Mouse (Mus musculus) forebrain, embryonic 11.5 days (tissue): Measurements from ENCODE around the gene Elavl1. TPM values are rescaled to one million over a fixed set of nuclear protein-coding genes. Genes with fewer than 3 reads are reported as not detected.
A peak's percentile ranks its signal among the peaks of the same experiment; 100 is the strongest.
"Not testable (repeated sequence)": the region's sequence is repeated elsewhere in the genome, so short reads cannot be mapped to it uniquely, and the experiment has no call there.

Experiments
- ATAC-seq: fragments of 200-750 bp; cut with Nextera tagmentation; replicated peaks from 2 replicates; pipeline ENCODE4 v1.8.0; 2017; ENCODE audit warnings: moderate TSS enrichment; ENCODE audit not compliant: low FRiP score
- DNase-seq: peaks from one replicate; pipeline ENCODE4 v3.0.0-alpha.2; 2017; ENCODE audit warnings: low spot score
- H3K27ac ChIP-seq: fragments of 300-500 bp; sonication (generic); 2 replicates; pipeline ENCODE4 v1.5.1; 2014; ENCODE audit warnings: low read depth, low read length
- H3K27me3 ChIP-seq: fragments of 300-500 bp; sonication (generic); 2 replicates; pipeline ENCODE4 v1.6.1; 2014; ENCODE audit warnings: mild to moderate bottlenecking, low read length, mixed read lengths; ENCODE audit not compliant: control insufficient read depth, insufficient read depth
- H3K36me3 ChIP-seq: fragments of 300-500 bp; sonication (generic); 2 replicates; pipeline ENCODE4 v1.6.1; 2014; ENCODE audit warnings: mild to moderate bottlenecking, low read length, moderate library complexity, mixed read lengths; ENCODE audit not compliant: control insufficient read depth, insufficient read depth
- H3K4me1 ChIP-seq: fragments of 300-500 bp; sonication (generic); replicated peaks from 2 replicates; pipeline ENCODE4 v1.6.1; 2014; ENCODE audit warnings: low read length, mixed read lengths; ENCODE audit not compliant: control insufficient read depth, insufficient read depth
- H3K4me2 ChIP-seq: fragments of 300-500 bp; sonication (generic); 2 replicates; pipeline ENCODE4 v1.6.1; 2014; ENCODE audit warnings: low read depth, mild to moderate bottlenecking, low read length, moderate library complexity, mixed read lengths; ENCODE audit not compliant: severe bottlenecking
- H3K4me3 ChIP-seq: fragments of 300-500 bp; sonication (generic); 2 replicates; pipeline ENCODE4 v1.5.1; 2014; ENCODE audit warnings: low read depth, low read length
- H3K9ac ChIP-seq: fragments of 300-500 bp; sonication (generic); 2 replicates; pipeline ENCODE4 v1.6.1; 2014; ENCODE audit warnings: low read length
- H3K9me3 ChIP-seq: fragments of 300-500 bp; sonication (generic); 2 replicates; pipeline ENCODE4 v1.6.1; 2016; ENCODE audit warnings: low read length, mixed read lengths; ENCODE audit not compliant: control insufficient read depth
- WGBS: fragments of 180-500 bp; shearing (Covaris S2); extraction: QIAGEN DNeasy Blood & Tissue Kit; methylation state at CpG from one replicate; pipeline ENCODE4 v1.1.7; 2014; 5-methylcytosine and 5-hydroxymethylcytosine counted together
- polyA plus RNA-seq: library from polyadenylated mRNA; unstranded; fragments of >200 nt; fragmentation: Nextera tagmentation; extraction: Ambion mirVana; gene quantifications from 2 replicates; pipeline ENCODE4 v1.2.1, GENCODE M21; 2014

The Elavl1 gene
- polyA plus RNA-seq, 1 experiment from 2014 or later, result 394 TPM

DNA sequence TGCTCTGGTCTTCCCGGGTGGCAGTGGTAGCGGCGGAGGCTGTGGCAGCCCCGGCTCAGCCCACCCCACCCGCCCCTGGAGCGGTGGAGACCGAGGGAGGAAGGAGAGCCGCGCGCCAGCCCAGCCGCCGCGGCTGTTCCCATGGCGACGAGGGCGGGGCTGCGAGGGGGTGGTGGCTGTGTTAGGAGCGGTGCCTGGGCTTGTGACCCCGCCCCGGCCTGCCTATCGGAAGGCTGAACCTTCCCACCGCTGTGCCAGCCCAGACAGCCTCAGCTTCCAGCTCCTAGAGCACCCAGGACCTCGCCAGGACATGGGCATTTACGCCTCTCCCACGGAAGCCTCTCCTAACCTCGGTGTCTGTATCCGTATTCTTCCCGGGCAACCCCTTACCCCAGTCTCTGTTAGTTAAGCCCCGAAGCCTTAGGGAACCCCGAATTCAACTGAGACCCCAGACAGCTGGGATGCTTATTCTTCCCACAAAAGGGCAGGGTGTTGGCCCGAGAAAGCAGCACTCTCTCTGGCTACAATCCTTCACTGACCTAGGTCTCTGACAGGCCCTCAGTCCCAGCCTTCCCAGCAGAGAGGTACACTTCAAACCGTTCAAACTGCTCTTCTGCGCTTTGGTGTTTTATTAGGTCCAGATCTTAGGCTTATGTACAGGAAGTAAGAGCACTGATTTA lies 65.9 kb downstream of the Elavl1 start, which contains the start of gene Ctxn1:
Gene Ctxn1 (minus strand): TSS at position 150 of the 680 bp plus-strand sequence.
- H3K9me3 ChIP-seq, result no peaks in the 10 kb centered on the region
- H3K4me3 ChIP-seq, result peak within 1 kb of the TSS; percentile 82
- peak; percentile 98 for DNase-seq
- H3K4me2 ChIP-seq, result peak within 1 kb of the TSS; percentile 85
- peak within 1 kb of the TSS; percentile 96 for H3K27ac ChIP-seq
- WGBS, result 7% methylated on average over 32 of the region's 33 CpGs
- peaks cover 21% of the 10 kb centered on the region for H3K4me1 ChIP-seq
- H3K27me3 ChIP-seq, result no peaks in the 10 kb centered on the region
- peak within 1 kb of the TSS; percentile 86 for H3K9ac ChIP-seq
- H3K36me3 ChIP-seq, result peaks cover 4% of the 10 kb centered on the region; the same call in 1 of the 2 replicates
- peak; percentile 92 for ATAC-seq

GRCm38 (mm10) chr8:4258678-4259077 lies 66.5 kb downstream of the Elavl1 start:
- peak overlapping the region; percentile 85 for H3K4me2 ChIP-seq
- peak overlapping the region; percentile 82 for H3K4me3 ChIP-seq
- ATAC-seq (peak; percentile 81), DNase-seq (no peak)
- H3K27me3 ChIP-seq, result no peaks in the 10 kb centered on the region
- peaks cover 21% of the 10 kb centered on the region for H3K4me1 ChIP-seq
- H3K9me3 ChIP-seq, result no peaks in the 10 kb centered on the region
- H3K27ac ChIP-seq, result peak overlapping the region; percentile 96
- under 1% methylated on average over 32 of the region's 32 CpGs for WGBS
- peak overlapping the region; percentile 86 for H3K9ac ChIP-seq
- H3K36me3 ChIP-seq, result peaks cover 4% of the 10 kb centered on the region; the same call in 1 of the 2 replicates

GRCm38 (mm10) chr8:4258233-4258632 lies 67.0 kb downstream of the Elavl1 start:
- 2% methylated on average over 35 of the region's 35 CpGs for WGBS
- peak overlapping the region; percentile 86 for H3K9ac ChIP-seq
- H3K27me3 ChIP-seq, result no peaks in the 10 kb centered on the region
- peak overlapping the region; percentile 82 for H3K4me3 ChIP-seq
- peak overlapping the region; percentile 96 for H3K27ac ChIP-seq
- peak overlapping the region; percentile 85 for H3K4me2 ChIP-seq
- peaks cover 21% of the 10 kb centered on the region for H3K4me1 ChIP-seq
- H3K36me3 ChIP-seq, result peaks cover 4% of the 10 kb centered on the region; the same call in 1 of the 2 replicates
- ATAC-seq, result peak; percentile 72
- DNase-seq, result peak; percentile 95
- H3K9me3 ChIP-seq, result no peaks in the 10 kb centered on the region

- Histone ChIP-seq H3K9me3 (no peaks in the 10 kb centered on the region), H3K4me2 (peak overlapping the region; percentile 85), H3K27ac (no peak overlapping the region), H3K4me3 (peak overlapping the region; percentile 82; the same call in 1 of the 2 replicates), H3K4me1 (peaks cover 23% of the 10 kb centered on the region), H3K9ac (peak overlapping the region; percentile 86), H3K36me3 (peaks cover 4% of the 10 kb centered on the region; the same call in 1 of the 2 replicates), H3K27me3 (no peaks in the 10 kb centered on the region)
- 80% methylated on average over 4 of the region's 4 CpGs for WGBS
- DNase-seq (no peak), ATAC-seq (no peak)
Measured at GRCm38 (mm10) chr8:4257350-4257749, 67.9 kb downstream of the Elavl1 start.

- ATAC-seq (no peak), DNase-seq (no peak)
- Histone ChIP-seq H3K36me3 (peaks cover 4% of the 10 kb centered on the region; the same call in 1 of the 2 replicates), H3K9ac (no peak overlapping the region; the same call in 1 of the 2 replicates), H3K27ac (no peak overlapping the region), H3K9me3 (no peaks in the 10 kb centered on the region), H3K4me1 (peaks cover 24% of the 10 kb centered on the region), H3K27me3 (no peaks in the 10 kb centered on the region), H3K4me3 (no peak overlapping the region), H3K4me2 (no peak overlapping the region)
- 68% methylated on average over 4 of the region's 4 CpGs for WGBS
Measured at GRCm38 (mm10) chr8:4256911-4257310, 68.3 kb downstream of the Elavl1 start.

DNA sequence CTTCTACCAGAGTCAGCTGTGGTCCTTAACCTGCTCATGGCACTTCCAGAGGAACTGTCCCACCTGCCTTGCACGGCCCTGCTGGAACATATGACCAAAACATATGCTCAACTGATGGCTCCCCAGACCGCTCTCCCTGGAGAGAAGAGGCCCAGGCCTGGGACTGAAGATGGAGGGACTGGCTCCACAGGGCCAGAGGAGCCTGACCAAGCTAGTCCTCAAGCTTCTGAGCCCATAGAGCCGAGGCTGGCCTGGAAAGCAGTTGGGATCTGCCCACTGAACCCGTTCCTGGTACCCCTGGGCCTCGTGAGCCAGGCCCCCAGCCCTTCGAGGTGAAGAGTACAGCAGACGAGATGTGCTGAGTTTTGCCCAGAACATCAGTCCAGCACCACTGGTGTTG lies 69.7 kb downstream of the Elavl1 start:
- WGBS, result 89% methylated on average over 7 of the region's 7 CpGs
- not testable (repeated sequence) for H3K27ac ChIP-seq, H3K36me3 ChIP-seq, H3K9me3 ChIP-seq, H3K9ac ChIP-seq, H3K4me3 ChIP-seq, ATAC-seq, H3K27me3 ChIP-seq, H3K4me2 ChIP-seq, DNase-seq
- peaks cover 26% of the 10 kb centered on the region for H3K4me1 ChIP-seq

DNA sequence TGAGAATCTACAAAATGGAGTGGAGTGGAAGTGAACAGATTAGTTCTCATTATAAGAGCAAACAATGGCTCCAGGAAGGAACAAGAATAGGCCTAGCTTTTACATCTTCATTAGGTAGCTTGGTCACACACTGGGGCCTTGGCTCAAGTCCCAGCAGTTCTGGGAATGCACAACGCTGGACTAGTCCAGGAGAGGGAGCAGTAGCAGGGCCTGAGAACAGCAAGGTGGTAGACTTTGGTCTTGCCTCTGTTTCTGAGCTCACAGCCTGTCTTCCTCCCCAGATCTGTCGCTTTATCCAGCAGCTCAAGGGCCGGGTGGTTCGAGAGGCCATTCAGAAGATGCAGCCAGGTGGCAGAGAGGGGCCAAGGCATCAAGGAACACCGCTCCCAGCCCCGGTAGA lies 71.2 kb downstream of the Elavl1 start:
- 65% methylated on average over 6 of the region's 6 CpGs for WGBS
- Histone ChIP-seq H3K27ac (no peak overlapping the region), H3K36me3 (peaks cover 4% of the 10 kb centered on the region; the same call in 1 of the 2 replicates), H3K4me2 (peak overlapping the region; percentile 74), H3K4me3 (peak overlapping the region; percentile 77), H3K9ac (no peak overlapping the region; the same call in 1 of the 2 replicates), H3K9me3 (no peaks in the 10 kb centered on the region), H3K4me1 (peaks cover 21% of the 10 kb centered on the region), H3K27me3 (no peaks in the 10 kb centered on the region; the same call in 1 of the 2 replicates)
- ATAC-seq (no peak), DNase-seq (no peak)

- under 1% methylated on average over 69 of the region's 69 CpGs for WGBS
- Histone ChIP-seq H3K27ac (peak within 1 kb of the TSS; percentile 90), H3K27me3 (no peaks in the 10 kb centered on the region; the same call in 1 of the 2 replicates), H3K4me1 (peaks cover 22% of the 10 kb centered on the region), H3K9ac (peak within 1 kb of the TSS; percentile 84), H3K4me2 (peak within 1 kb of the TSS; percentile 74), H3K9me3 (no peaks in the 10 kb centered on the region), H3K36me3 (peaks cover 4% of the 10 kb centered on the region; the same call in 1 of the 2 replicates), H3K4me3 (peak within 1 kb of the TSS; percentile 77)
- peak; percentile 96 for DNase-seq
- ATAC-seq, result peak; percentile 90
Measured at GRCm38 (mm10) chr8:4252934-4253841, 72.0 kb downstream of the Elavl1 start, which contains the start of gene Snapc2. TSS of gene Snapc2 (plus strand) at chr8:4253080.
